In genomic region chr6:31132396-31133190, GRCm38 (mm10) we compare ENCODE assay signal across 20 mouse cellular contexts.
A peak's percentile ranks its signal among the peaks of the same experiment; 100 is the strongest.
DNase-seq lines count a peak whose midpoint lies in the region; ATAC-seq and TF ChIP-seq lines count a peak whose summit lies in the region.
"Had no signal": no experiment of that assay in that cellular context is flagged by ENCODE, and none has a peak within 500 bp of the region (broad histone marks: within the 10 kb centered on the region; RNA-seq: fewer than 3 reads in every experiment).

No protein-coding gene starts in this region.

- TF ChIP-seq POLR2A in testis, adult 2 months (IDR thresholded peaks at IDR 0.05; ENCODE audit: control insufficient read depth, low read depth, low read length): no peak
- TF ChIP-seq POLR2A in bone marrow, adult 2 months (IDR thresholded peaks at IDR 0.05; ENCODE audit: borderline replicate concordance, control insufficient read depth, low read depth, low read length): no peak

- DNase-seq in kidney, adult 9 months: peak; percentile 69
- DNase-seq in kidney, postnatal 4 days: no peak
- no peak for DNase-seq in testis, postnatal 10 days (ENCODE audit: low spot score)
- DNase-seq in retina, postnatal 7 days (ENCODE audit: low read depth, low spot score): peak; percentile 81
- no peak for DNase-seq in ovary, postnatal 10 days (ENCODE audit: low spot score)
- DNase-seq: adrenal gland, postnatal 10 days; cerebellum, adult 18-20 months; cerebellum, postnatal 36 days; heart, postnatal 10 days; lung, embryonic 14.5 days; lung, postnatal 4 days; right cerebral cortex, postnatal 25 days; thymus, postnatal 36 days had no signal

- 0 out of 2 replicates have a peak, but pooled peaks cover 5% of the 10 kb centered on the region for H3K9me3 ChIP-seq in forebrain, embryonic 15.5 days
- H3K9me3 ChIP-seq: heart, embryonic 10.5 days; liver, embryonic 12.5 days had no signal

- ATAC-seq in forebrain, embryonic 15.5 days (replicated peaks): no peak
- ATAC-seq: forebrain, embryonic 13.5 days; liver, embryonic 12.5 days had no signal

- no peak overlapping the region for H3K4me3 ChIP-seq in testis, adult 2 months (ENCODE audit: control insufficient read depth, low read depth, low read length)
- peak overlapping the region; percentile 57 for H3K4me3 ChIP-seq in bone marrow, adult 2 months (replicated peaks; ENCODE audit: control insufficient read depth, low read depth, low read length)
- no peak overlapping the region for H3K4me3 ChIP-seq in forebrain, embryonic 15.5 days
- H3K4me3 ChIP-seq: erythroblast, embryonic 14.5 days; forebrain, embryonic 13.5 days; heart, embryonic 10.5 days; liver, embryonic 12.5 days had no signal

- 37% methylated on average over 8 of the region's 8 CpGs for WGBS in bone marrow, adult 2 months
- WGBS in forebrain, embryonic 15.5 days: 71% methylated on average over 8 of the region's 8 CpGs

- H3K4me2 ChIP-seq in forebrain, embryonic 15.5 days (replicated peaks): no peak overlapping the region
- H3K4me2 ChIP-seq: forebrain, embryonic 13.5 days; liver, embryonic 12.5 days; lung, embryonic 14.5 days had no signal

- H3K4me1 ChIP-seq in testis, adult 2 months (ENCODE audit: control insufficient read depth, insufficient read depth, low read length): no peaks in the 10 kb centered on the region
- no peaks in the 10 kb centered on the region for H3K4me1 ChIP-seq in bone marrow, adult 2 months (ENCODE audit: control insufficient read depth, insufficient read depth, low read length)
- H3K4me1 ChIP-seq in forebrain, embryonic 15.5 days: no peaks in the 10 kb centered on the region
- H3K4me1 ChIP-seq: liver, embryonic 12.5 days had no signal

- no peak for TF ChIP-seq CTCF in testis, adult 2 months (IDR thresholded peaks at IDR 0.05; ENCODE audit: control insufficient read depth, insufficient read depth, insufficient replicate concordance, low read depth, low read length)
- no peak for TF ChIP-seq CTCF in bone marrow, adult 2 months (IDR thresholded peaks at IDR 0.05; ENCODE audit: control insufficient read depth, insufficient read depth, low read length)

- no peak overlapping the region for H3K9ac ChIP-seq in forebrain, embryonic 15.5 days (replicated peaks)
- H3K9ac ChIP-seq: forebrain, embryonic 13.5 days; liver, embryonic 12.5 days; lung, embryonic 14.5 days had no signal

- H3K27ac ChIP-seq in testis, adult 2 months (ENCODE audit: control insufficient read depth, insufficient read depth, low read depth, low read length): peak overlapping the region; percentile 52
- H3K27ac ChIP-seq in bone marrow, adult 2 months (ENCODE audit: control insufficient read depth, insufficient read depth, low read depth, low read length, poor library complexity): no peak overlapping the region
- H3K27ac ChIP-seq in forebrain, embryonic 15.5 days (replicated peaks): no peak overlapping the region
- H3K27ac ChIP-seq: forebrain, embryonic 13.5 days; heart, embryonic 10.5 days; liver, embryonic 12.5 days had no signal

- H3K36me3 ChIP-seq in testis, adult 2 months (ENCODE audit: control insufficient read depth, insufficient read depth, low read length): no peaks in the 10 kb centered on the region
- H3K36me3 ChIP-seq in forebrain, embryonic 15.5 days: no peaks in the 10 kb centered on the region
- H3K36me3 ChIP-seq: heart, embryonic 10.5 days; liver, embryonic 12.5 days had no signal

- H3K27me3 ChIP-seq in testis, adult 2 months (ENCODE audit: control insufficient read depth, insufficient read depth, low read length): no peaks in the 10 kb centered on the region
- no peaks in the 10 kb centered on the region for H3K27me3 ChIP-seq in forebrain, embryonic 15.5 days
- H3K27me3 ChIP-seq: forebrain, embryonic 13.5 days; liver, embryonic 12.5 days had no signal

Comparison
In these comparisons a context has a peak if more than half of its experiments do, and no peak if none do; other contexts are left out.
1. DNase-seq: peak in kidney, adult 9 months (single experiment) and retina, postnatal 7 days (single experiment); none in kidney, postnatal 4 days (0 of 2), testis, postnatal 10 days (single experiment) and ovary, postnatal 10 days (single experiment).